Mouse (Mus musculus) gastrocnemius, adult 8-10 months (tissue): ENCODE data around the gene Myl10. TPM values are rescaled to one million over a fixed set of nuclear protein-coding genes. Genes with fewer than 3 reads are reported as not detected.
"Not testable (repeated sequence)": the region's sequence is repeated elsewhere in the genome, so short reads cannot be mapped to it uniquely, and the experiment has no call there.

Experiments
- DNase-seq, 2 experiments: peaks; one replicate each; pipeline ENCODE4 v3.0.0; 2022; ENCODE audit warnings: low spot score in 2 of 2
- total RNA-seq, 4 experiments: library from RNA; stranded (reverse); gene quantifications; 2 replicates each; pipeline ENCODE4 v1.2.4; 2022

Myl10 gene
- total RNA-seq, 4 experiments from 2014 or later = 0.90 to 2.0 (median 1.4) TPM

GRCm38 (mm10) chr5:136704151-136704550, 11.2 kb downstream of the Myl10 start:
- no peak for DNase-seq

- no peak for DNase-seq
Measured at GRCm38 (mm10) chr5:136705532-136705931, 12.6 kb downstream of the Myl10 start.

- DNase-seq = peak in 1 of 2 experiments; percentile 35
Measured at GRCm38 (mm10) chr5:136706803-136707202, 13.9 kb downstream of the Myl10 start.

- no peak for DNase-seq
Measured at GRCm38 (mm10) chr5:136708116-136708515, 15.2 kb downstream of the Myl10 start.

DNA sequence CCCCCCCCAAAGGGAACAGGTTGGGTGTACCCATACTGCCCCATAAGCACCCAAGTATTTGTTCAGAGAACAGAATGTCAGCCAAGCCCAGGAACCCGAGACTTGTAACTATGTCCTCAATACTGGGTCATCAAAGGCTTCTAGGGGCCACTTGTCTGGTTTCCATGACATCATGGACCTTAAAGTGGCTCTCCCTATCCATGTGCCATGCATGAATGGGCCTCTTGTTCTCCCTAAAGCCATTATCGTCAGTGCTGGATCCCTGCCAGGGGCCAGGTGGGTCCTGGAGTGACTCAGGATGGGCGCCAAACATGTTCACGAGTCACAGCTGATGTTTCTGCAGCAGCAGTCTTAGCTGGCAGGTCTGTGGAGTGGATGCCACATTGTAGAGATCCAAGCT, 17.8 kb downstream of the Myl10 start:
- no peak for DNase-seq

DNA sequence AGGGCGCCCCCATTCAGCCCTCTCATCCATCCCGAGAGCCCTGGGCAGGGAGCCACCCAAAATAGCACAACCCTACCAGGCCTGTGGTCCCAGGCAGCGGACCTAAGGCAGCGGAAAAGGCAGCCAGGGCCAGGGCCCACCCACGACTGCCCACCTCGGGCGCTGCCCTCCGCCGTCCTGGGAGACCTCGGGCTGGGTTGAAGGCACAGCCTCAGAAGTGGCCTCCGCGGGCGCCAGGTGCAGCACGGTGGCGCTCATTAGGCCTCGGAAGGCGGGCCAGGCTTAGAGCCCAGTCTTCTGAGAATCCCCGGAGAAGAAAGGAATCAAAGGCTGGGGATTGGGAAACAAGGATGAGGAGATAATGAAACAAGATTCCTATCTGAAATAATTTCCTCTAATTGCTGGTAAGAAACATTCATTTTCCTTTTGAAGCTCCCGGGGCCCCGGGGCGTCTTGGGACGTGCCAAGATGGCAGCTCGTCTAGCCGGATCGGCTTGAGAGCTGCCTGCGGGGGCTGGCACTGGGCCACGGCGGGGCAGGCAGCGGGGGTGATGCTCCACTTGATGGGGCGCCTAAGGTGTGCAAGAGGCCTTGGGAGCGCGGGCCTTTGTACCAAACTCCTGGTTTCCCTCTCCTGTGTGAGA, 21.4 kb downstream of the Myl10 start:
- no peak for DNase-seq

- no peak for DNase-seq
Measured at GRCm38 (mm10) chr5:136714879-136715278, 21.9 kb downstream of the Myl10 start.

DNA sequence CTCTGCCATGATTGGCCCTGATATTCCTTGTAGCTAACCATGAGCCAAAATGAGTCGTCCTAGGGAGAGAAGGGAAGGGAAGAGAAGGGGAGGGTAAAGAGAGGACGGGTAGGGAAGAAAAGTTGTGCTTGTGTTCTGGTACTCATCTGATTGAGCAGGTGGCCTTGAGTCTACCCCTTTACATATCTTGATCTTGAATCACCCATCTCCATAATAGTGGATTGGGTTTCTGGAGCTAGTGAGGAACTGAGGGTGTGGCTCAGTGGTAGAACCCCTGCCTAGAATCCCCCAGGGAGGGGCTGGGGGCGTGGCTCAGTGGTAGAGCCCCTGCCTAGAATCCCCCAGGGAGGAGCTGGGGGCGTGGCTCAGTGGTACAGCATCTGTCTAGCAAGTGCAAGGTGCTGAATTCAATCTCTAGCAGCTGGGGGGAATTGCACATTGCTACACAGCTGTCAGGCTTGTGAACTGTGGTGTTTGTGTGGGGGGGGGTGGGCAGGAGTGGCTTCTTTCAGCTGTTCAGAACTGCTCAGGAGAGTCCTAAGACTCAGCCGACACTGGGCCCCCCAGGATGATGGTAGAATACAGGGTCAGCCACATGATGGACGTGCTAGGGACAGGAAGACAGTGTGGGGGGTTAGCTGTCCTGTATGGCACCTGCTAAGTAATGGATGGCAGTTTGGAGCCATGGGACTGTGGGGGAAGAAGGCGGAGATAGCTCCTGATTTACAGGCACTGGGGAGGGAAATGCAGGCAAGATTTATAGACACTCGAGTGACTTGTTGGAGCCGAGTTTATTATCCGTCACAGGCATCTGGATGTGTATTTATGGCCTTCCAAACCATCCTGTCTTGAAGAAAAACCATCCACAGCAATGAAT, 24.0 kb downstream of the Myl10 start:
- no peak for DNase-seq

DNA sequence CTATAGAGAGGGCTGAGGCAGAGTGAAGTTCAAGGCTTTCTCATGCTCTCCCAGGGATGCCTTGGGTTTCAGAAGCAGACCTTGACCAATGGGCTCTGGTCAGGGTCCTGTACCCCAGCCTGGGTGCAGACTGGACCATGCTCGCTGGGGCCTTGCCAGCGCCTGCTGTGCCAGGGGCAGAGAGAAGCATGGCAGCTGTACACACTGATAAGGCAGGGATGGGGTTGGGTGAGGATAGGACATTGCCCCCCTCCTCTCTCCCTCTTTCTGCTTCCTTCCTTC, 24.6 kb downstream of the Myl10 start:
- no peak for DNase-seq

GRCm38 (mm10) chr5:136718656-136719055, 25.7 kb downstream of the Myl10 start:
- DNase-seq = no peak

DNA sequence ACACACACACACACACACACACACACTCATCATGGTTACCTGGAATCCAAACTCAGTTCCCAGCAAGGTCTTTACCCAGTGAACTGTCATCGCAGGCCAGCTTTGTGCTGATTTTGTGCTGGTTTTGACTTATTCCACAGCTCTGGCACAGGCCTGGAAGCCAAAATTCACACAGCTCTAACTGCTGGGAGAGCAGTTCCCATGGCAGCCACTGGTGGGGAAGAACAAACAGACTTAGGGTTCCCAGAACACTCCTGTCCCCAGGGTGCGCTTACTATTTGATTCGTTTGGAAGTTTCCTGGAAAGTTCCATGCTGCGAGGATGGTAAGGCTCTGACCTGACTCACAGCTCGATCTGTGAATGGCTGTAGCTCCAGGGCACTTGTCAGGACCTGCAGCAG, 28.6 kb downstream of the Myl10 start:
- no peak for DNase-seq

DNA sequence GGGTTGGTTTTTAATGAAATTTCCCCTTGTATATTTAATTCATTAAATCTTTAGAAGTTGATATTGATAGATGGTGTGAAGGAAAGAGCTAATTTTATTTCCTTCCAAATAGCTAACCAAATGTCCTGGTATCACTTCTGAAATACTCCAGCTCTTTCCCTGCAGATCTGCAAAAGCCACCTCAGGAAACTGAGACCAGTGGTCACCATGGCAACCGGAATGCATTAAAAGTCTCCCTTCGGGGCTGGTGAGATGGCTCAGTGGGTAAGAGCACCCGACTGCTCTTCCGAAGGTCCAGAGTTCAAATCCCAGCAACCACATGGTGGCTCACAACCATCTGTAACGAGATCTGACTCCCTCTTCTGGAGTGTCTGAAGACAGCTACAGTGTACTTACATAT, 33.3 kb downstream of the Myl10 start:
- DNase-seq = not testable (repeated sequence)

DNA sequence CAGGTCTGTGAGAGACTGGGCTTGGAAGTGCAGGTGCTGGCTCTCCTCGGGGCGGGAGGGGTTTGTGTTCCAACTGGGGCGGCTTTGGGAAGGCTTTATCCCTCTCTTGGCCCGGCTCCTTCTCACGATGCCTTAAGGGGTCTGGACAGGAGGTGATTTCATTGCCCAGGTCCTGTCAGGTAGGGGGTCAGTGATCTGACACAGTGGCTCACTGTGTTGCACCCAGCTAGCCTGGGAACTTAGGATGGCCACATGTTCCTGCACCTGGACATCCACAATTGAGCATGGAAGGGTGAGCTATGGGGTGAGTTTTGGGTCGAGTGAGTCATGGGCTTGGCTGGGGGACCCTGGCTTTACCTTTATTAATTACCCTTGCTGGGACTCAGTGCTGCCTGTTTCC, 46.0 kb downstream of the Myl10 start:
- no peak for DNase-seq

GRCm38 (mm10) chr5:136746596-136746995, 53.6 kb downstream of the Myl10 start:
- DNase-seq = no peak

Other genes with a start within 250 kb of the Myl10 start
- gene Cux1, start 125.7 kb upstream of the Myl10 start, total RNA-seq = 10 to 100 TPM; 79.2 to 99.7 (median 92.2) TPM
- gene Col26a1, start 190.1 kb downstream of the Myl10 start, total RNA-seq = 1 to 10 TPM in 1 of 4 experiments, under 1 TPM in 3; 0.19 to 1.0 (median 0.28) TPM
- 1 to 10 TPM; 4.7 to 6.6 (median 5.5) TPM for gene Ift22, start 215.0 kb downstream of the Myl10 start, total RNA-seq